Mouse (Mus musculus) mouse trophoblast stem cell (cell line): Measurements from ENCODE around the gene Zxdc.

Experiments
- in situ Hi-C, 2 experiments: fragments of 300-500 bp; cut with MseI, MboI; formaldehyde crosslinking; loops; 2 replicates in 1 of 2; 3 replicates in 1 of 2; pipeline ENCODE4 v1.15.1; 2025

The Zxdc gene

GRCm38 (mm10) chr6:90368976-90369724 is at the start of gene Zxdc:
TSS of gene Zxdc (plus strand) at chr6:90369492.
- in situ Hi-C loops, result no loop called here

GRCm38 (mm10) chr6:90320429-90320828 is 48.9 kb upstream of the Zxdc start:
- in situ Hi-C loops, result loop anchor here in 1 of 2 experiments (10.0 kb wide), 1 partner anchor 636 kb away; no protein-coding TSS in a partner anchor

DNA sequence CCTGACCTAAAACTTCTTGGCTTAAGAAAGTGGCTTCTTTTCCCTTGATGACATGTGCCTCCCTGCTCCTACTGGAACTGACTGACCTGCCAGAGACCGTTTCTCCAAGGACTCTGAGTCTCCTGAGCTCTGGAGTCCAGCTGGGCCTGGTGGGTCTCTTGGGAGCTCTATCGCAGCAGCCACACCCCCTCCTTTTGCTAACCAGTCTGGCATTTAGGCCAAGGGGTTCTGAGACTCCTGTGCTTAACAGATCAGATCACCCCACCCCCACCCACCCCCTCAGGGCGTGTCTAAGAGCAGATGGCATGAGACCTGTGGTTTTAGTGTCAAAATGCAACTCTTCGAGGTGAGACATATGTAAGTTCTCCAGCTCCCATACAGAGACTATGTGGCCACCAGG is 47.5 kb upstream of the Zxdc start:
- in situ Hi-C loops, result loop anchor here in 1 of 2 experiments (10.0 kb wide), 1 partner anchor 637 kb away; no protein-coding TSS in a partner anchor

DNA sequence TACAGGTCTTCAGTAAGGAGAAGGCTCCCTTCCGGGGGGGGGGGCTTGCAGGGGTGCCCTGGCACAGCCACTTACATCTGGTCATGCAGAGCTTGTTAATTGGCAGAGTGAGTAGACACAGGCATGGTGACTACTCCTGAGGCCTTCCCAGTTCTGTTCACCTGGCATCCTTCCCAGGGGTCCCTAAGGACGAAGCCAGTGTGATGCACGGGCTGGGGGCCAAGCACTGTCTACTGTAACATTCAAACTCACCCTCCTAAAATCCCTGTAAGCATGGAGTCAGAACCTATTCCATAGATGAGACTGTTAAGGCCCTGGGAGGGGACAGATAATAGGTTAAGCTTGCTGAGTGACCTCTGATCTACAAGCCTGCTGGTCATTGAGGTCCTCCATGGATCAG is 45.3 kb upstream of the Zxdc start:
- in situ Hi-C loops, result loop anchor here in 1 of 2 experiments (10.0 kb wide), 1 partner anchor 639 kb away; no protein-coding TSS in a partner anchor

GRCm38 (mm10) chr6:90324463-90324862 is 44.8 kb upstream of the Zxdc start:
- in situ Hi-C loops, result loop anchor here in 1 of 2 experiments (10.0 kb wide), 1 partner anchor 640 kb away; no protein-coding TSS in a partner anchor

DNA sequence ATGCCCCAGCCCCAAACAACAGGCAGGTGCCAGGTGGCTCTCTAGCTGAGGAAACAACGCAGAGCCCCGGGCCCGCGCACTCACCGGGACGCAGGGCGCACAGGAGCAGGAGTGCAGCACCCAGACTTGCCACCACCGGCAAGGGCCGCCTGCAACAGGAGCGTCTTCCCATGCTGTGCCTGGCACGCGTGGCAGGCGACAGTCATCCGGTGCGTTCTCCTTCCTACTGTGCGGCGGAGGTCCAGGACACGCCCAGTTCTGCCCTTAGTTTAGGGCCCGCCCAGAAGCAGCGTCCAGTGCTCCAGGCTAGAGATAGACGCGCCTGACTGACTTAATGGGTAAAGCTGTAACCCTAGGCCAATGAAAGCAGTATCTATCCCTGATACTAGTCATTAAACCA is 44.3 kb upstream of the Zxdc start, which contains the start of gene Chst13:
Gene Chst13 (minus strand): TSS at position 195 of the 400 bp plus-strand sequence.
- in situ Hi-C loops, result loop anchor here in 1 of 2 experiments (10.0 kb wide), 1 partner anchor 640 kb away; no protein-coding TSS in a partner anchor

GRCm38 (mm10) chr6:90327670-90328069 is 41.6 kb upstream of the Zxdc start:
- in situ Hi-C loops, result loop anchor here in 1 of 2 experiments (10.0 kb wide), 1 partner anchor 643 kb away; no protein-coding TSS in a partner anchor

GRCm38 (mm10) chr6:90329953-90330352 is 39.3 kb upstream of the Zxdc start:
- in situ Hi-C loops, result loop anchor here in 1 of 2 experiments (10.0 kb wide), 1 partner anchor 645 kb away; no protein-coding TSS in a partner anchor

- in situ Hi-C loops, result no loop called here
Observed at GRCm38 (mm10) chr6:90332561-90333425, 36.5 kb upstream of the Zxdc start, which contains the start of gene Uroc1. TSS of gene Uroc1 (plus strand) at chr6:90333284.

DNA sequence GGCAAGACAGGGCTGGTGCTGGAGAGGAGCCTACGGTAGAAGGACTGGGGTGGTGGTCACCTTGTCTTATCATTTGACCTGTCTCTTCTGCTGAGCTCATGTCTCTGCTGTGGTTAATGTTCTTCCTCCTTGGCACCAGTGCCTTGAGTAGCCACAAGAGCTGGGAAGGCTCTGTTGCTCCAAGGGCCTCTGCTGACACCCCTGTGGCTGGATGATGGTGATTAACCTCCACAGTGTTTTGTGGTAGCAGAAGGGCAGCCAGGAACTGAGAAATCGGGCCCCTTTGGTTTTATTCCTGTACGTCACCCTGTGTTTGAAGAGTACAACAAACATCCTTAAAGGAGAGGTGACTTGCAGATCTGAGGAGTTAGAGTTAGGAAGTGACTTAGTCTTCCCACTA is 35.0 kb upstream of the Zxdc start:
- in situ Hi-C loops, result no loop called here

GRCm38 (mm10) chr6:90342343-90342742 is 26.9 kb upstream of the Zxdc start:
- in situ Hi-C loops, result no loop called here

GRCm38 (mm10) chr6:90347183-90347582 is 22.1 kb upstream of the Zxdc start:
- in situ Hi-C loops, result no loop called here

DNA sequence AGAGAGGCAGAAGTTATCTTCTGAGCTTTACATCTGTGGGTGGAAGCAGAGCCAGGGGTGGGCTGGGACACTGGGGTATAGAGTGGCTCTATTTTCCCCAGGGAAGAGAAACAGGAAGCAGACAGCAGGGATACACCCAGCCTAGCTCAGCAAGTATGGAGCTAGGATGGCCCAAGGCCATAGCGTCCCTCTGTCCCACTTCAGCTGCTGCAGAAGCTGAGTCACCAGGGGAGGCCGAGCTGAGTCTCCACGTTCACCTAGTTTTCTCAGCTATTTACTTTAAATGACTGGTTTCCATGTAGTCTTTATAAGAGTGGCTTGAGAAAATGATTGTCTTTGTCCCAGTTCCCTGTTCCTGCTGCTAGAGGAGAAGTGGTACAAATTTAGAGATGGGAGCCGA is 20.8 kb upstream of the Zxdc start:
- in situ Hi-C loops, result no loop called here

GRCm38 (mm10) chr6:90350011-90350410 is 19.3 kb upstream of the Zxdc start:
- in situ Hi-C loops, result no loop called here

DNA sequence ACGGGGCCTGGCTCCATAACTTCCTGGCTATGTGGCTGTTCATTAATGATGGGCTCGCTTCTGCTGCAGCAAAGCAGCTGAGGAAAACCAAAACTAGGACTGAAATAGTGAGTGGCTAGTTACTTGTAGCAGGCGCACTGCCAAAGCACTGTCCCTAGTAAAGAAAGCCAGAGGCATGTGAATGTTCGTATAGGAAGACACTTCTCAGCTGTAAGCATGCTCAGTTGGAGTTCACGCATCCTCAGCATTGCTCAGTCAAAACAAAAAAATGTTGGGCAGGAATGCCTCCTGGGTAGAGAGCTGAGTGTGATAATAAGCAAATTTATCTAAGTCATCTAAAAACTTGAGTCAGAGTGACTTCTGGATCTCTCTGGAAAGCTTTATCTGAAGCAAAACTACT is 11.2 kb upstream of the Zxdc start:
- in situ Hi-C loops, result no loop called here

GRCm38 (mm10) chr6:90359445-90359844 is 9.8 kb upstream of the Zxdc start:
- in situ Hi-C loops, result no loop called here

DNA sequence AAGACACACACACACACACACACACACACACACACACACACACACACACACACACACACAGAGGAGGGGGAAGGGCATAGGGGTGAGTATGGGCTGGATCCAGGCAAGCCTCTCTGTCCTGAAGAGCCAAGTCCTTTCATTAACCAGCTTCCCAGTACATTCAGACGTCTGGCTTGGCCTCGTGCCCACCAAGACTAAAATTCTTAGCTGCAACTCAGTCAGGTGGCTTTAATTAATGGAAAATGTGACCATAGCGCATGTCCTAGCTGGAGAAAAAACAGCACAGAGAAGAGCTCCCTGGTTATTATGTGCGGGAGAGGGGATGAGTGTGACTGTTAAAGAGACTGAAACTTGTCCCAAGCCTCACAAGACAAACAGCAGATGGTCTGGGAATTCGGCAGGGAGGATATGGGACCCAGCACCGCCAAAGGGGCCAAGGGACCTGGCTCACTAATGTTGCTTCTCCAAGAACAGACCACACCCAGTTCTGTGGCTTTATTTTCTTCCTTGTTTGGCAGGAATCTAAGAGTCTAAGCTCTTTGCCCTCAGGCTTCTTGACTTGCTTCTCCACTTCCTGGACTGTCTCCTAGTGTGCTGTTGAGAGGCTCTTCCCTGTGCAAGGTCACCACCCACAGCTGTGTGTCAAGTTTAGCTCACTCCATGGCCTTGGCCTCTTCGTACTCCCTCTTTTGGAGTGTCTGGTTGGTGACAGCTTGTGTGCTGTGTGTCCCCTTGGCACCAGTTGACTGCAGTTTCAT is 9.1 kb upstream of the Zxdc start:
- in situ Hi-C loops, result no loop called here

DNA sequence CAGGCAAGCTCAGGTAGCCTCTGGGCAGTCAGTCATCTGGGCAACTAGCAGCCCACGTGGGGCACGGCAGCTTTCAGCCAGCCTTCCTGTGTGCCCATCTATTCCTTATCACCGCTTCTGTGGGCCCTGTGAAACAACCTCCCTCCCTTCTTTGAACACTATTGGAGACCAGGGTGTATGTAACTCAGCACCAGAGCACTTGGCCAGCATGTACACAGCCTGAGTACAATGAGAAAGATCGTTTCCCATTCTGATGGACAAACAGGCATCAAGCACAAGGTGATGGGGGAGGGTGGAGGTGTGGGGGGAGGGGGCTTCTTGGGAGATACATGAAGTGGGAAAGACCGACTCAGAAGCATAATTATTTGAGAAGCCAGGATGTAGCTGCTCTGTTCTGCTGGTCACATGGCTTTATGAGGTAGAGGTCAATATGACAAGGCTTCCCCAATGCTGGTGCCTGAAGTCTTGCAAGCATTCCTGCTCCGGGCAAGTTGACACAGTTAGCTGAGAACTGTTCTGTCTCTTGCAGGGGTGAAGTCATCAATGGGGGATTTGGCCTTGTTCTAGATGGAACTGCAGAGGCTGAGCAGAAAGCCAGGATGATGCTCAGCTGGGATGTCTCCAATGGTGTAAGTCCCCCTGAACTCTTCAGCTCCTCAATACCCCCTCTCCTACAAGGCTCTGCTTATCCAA is 8.2 kb upstream of the Zxdc start:
- in situ Hi-C loops, result no loop called here

DNA sequence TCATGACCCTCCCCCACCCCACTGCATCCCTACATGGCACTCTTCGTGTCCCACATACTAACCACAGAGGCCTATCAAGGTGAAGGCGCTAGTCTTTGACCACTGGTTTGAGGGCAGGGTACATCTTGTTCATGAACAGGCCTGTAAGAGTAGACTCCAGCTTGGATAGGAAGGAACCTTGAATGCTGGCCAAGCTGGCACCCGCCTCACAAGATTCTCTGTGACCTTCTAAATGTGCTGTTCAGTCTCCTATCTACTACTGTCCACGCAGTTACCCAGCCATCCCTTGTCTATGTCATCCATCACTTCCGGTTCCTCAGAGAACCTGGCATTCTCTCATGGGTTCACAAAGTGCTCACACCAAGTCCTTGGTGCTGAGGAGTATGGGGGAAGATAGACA is 6.0 kb upstream of the Zxdc start:
- in situ Hi-C loops, result no loop called here

- in situ Hi-C loops, result no loop called here
Observed at GRCm38 (mm10) chr6:90369725-90370553, 647 bp downstream of the Zxdc start.
